Mouse (Mus musculus) myocyte (in vitro differentiated cells): ENCODE data around the gene Slc24a3.

Source experiments
- E2F4 ChIP-seq: IDR thresholded peaks from one replicate; pipeline ENCODE4 v1.6.1; 2011; ENCODE audit warnings: mild to moderate bottlenecking, control low read depth, moderate library complexity; ENCODE audit not compliant: insufficient read depth
- MAX ChIP-seq: IDR thresholded peaks from one replicate; pipeline ENCODE4 v1.6.1; 2011; ENCODE audit warnings: low read depth, mild to moderate bottlenecking, control low read depth
- POLR2A ChIP-seq: IDR thresholded peaks from one replicate; pipeline ENCODE4 v1.6.1; 2011; ENCODE audit warnings: low read depth, mild to moderate bottlenecking, control low read depth, moderate library complexity; ENCODE audit not compliant: insufficient read length
- POLR2AphosphoS2 ChIP-seq: IDR thresholded peaks from one replicate; pipeline ENCODE4 v1.6.1; 2011; ENCODE audit warnings: low read depth, control low read depth; ENCODE audit not compliant: insufficient read length

DNA sequence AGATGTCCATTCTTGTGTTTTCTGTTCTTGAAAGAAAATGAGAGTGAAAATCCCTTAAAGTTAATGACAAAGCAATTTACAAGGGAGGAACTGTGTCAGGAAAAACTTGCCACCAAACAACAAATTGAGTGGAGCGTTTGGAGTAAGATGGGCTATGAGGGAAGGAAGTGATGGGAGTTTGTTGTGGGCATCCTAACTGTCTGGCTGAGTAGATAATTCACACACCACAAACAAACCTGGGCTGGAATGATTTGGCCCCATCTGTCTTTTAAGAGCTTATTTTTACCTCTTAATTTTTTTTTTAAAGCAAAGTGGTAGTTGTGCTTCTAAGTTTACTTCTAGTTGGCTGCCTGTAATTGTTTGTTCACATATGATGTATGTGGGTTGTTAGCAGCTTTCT is 94.6 kb downstream of the Slc24a3 start:
- no peak for TF ChIP-seq MAX
- TF ChIP-seq POLR2AphosphoS2: no peak
- no peak for TF ChIP-seq E2F4
- TF ChIP-seq POLR2A: no peak
